Mouse (Mus musculus): ENCODE measurements around the gene Msh6.
"Not testable (repeated sequence)": the region's sequence is repeated elsewhere in the genome, so short reads cannot be mapped to it uniquely, and the experiment has no call there.

Gene Msh6

GRCm38 (mm10) chr17:87982112-87982511 is 7.2 kb downstream of the Msh6 start:
- DNase-seq (ENCODE audit: low spot score) = no peak

- no peak for DNase-seq (ENCODE audit: low spot score)
Observed at GRCm38 (mm10) chr17:87983313-87983712, 8.5 kb downstream of the Msh6 start.

GRCm38 (mm10) chr17:87984440-87985214 is 9.8 kb downstream of the Msh6 start:
- no peak for DNase-seq (ENCODE audit: low spot score)

DNA sequence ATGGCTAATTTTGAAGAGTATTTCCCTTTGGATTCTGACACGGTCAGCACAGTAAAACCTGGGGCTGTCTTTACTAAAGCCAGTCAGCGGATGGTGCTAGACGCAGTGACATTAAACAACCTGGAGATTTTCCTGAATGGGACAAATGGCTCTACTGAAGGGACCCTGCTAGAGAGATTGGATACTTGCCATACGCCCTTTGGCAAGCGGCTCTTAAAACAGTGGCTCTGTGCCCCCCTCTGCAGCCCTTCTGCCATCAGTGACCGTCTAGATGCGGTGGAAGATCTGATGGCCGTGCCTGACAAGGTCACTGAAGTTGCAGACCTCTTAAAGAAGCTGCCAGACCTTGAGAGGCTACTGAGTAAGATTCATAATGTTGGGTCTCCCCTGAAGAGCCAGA is 11.1 kb downstream of the Msh6 start:
- no peak for DNase-seq (ENCODE audit: low spot score)

DNA sequence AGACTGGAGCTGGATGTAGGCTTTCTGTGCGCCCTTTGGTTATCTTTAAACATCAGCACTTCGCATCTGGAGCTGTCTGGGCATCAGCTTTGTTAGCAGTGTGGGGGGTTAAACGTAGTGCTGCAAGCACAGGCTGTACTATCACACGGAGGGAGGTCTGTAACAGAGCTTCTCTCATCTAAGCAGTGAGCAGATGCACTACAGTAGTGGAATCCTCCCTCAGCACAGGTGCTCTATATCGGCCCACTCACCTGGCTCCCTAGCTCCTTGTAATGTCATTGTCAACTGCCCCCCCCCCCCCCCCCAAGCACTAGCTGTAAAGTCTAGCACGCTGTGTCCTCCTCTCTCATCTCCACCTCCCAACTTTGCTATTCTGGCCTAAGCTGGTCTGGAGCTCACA is 12.6 kb downstream of the Msh6 start:
- DNase-seq (ENCODE audit: low spot score) = no peak

- DNase-seq (ENCODE audit: low spot score) = no peak
Observed at GRCm38 (mm10) chr17:87992154-87992553, 17.3 kb downstream of the Msh6 start.

DNA sequence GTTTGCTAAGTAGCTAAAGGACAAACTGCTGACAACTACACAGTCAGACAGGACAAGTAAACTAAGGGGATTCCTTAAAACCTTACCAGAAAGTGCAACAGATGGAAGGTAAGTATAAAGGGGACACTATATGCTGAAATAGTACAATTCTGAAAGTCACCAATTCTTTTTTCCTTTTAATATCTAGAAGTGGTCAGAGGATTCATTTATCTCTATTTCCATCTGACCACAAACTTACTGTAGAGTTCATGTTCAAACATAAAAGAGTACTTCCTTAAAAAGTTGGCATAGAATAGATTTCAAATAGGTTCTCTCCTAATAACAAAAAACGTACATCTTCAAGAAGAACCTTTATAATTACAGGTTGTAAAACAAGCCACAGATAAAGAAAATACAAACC is 18.5 kb downstream of the Msh6 start:
- no peak for DNase-seq (ENCODE audit: low spot score)

- DNase-seq (ENCODE audit: low spot score) = no peak
Observed at GRCm38 (mm10) chr17:87997808-87998207, 22.9 kb downstream of the Msh6 start.

GRCm38 (mm10) chr17:88004892-88005291 is 30.0 kb downstream of the Msh6 start:
- DNase-seq (ENCODE audit: low spot score) = no peak

DNA sequence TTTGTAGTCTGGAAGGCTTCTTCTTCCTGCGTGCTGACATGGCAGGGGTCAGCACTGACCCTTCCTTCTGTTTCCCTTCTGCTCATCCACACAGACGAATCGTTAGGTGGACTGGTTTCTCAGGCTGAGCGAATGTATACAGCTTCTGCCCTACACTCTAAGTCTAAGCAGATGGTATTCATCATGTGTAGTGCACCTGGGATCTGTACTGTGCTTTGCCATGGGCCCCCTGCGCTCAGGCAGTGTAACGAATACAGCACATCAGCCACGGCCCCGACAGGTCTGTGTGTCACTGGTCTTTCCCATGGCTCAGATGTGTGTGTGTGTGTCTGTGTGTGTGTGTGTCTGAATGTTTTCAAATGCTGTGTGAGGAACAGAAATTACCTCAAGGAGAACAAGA is 32.1 kb downstream of the Msh6 start:
- no peak for DNase-seq (ENCODE audit: low spot score)

DNA sequence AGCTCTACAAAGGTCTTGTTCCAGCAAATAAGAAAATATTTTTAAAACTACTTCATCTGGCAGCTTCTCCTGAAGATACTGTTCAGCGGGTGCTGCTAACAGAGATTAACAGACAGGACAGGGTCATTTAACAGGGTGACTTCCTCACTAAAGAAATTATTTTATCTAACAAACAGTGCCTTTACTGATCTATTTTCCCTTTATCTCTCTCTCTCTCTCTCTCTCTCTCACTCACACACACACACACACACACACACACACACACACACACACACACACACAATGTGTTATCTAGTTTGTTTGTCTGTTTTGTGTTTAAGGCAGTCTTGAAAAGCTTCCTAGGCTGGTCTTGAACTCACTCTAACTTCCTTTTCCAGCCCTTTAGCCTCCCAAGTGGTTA is 39.6 kb downstream of the Msh6 start:
- DNase-seq (ENCODE audit: low spot score) = no peak

GRCm38 (mm10) chr17:88016027-88016426 is 41.2 kb downstream of the Msh6 start:
- not testable (repeated sequence) for DNase-seq (ENCODE audit: low spot score)

DNA sequence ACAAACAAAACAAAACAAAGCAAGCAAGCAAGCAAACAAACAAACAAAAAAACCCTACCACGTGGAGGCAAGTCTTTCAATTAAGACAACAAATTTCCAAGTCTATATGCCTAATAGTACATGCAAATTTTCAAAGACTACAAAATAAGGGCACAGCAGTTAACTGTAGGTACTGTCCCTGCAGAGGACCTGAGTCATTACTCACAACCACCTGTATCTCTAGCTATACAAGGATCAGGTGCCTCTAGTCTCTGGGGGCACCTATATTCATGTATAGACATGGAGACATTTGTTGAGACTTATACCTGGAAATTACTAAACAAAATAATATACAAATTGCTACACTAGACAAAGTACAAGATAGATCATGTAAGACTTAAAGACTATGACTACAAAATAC is 49.1 kb downstream of the Msh6 start:
- DNase-seq (ENCODE audit: low spot score) = no peak

- DNase-seq (ENCODE audit: low spot score) = peak; percentile 72
Observed at GRCm38 (mm10) chr17:88025227-88025626, 50.4 kb downstream of the Msh6 start.

GRCm38 (mm10) chr17:88029194-88029970 is 54.5 kb downstream of the Msh6 start:
- DNase-seq (ENCODE audit: low spot score) = no peak

DNA sequence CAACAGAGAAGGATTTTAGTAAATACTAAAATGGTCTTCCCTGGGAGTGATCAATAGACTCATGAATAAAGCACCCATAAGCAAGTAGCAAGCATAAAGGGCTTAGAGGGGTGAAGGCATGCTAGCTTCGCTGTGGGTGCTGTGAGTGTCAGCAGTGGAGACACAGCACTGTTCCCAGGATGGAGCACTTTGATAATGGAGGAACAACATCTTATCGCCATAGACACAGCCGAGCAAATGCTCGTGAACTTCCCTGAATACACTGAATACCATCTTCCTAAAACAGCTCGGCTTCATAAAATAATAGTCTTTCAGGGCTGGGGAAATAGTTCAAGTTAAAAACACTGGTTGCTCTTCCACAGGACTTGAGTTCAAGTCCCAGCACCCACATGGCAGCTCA is 56.9 kb downstream of the Msh6 start:
- DNase-seq (ENCODE audit: low spot score) = no peak

DNA sequence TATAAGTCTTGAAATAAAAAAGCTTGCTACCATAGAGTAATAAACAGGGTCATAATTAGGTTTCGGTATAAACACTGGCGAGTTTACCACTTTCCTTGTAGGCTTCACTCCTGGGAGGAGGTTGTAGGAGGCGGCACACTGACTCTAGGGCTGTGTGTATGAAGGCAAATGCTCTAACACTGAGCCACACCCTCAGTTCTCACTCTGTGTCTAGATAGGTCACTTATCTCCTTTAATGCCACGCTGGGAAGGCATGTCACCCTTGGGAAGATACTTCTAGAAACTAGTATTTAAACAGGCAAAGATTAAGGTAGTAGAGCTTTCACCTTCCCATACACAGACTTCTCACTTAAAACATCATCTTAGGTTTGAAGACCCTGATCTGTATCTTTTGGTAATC is 59.6 kb downstream of the Msh6 start:
- DNase-seq (ENCODE audit: low spot score) = no peak

All from layer of hippocampus, adult 11-12 months (tissue).